Mouse (Mus musculus) right cerebral cortex, adult 2 months (tissue): Measurements from ENCODE around the gene H2al1i.
"Not testable (repeated sequence)": the region's sequence is repeated elsewhere in the genome, so short reads cannot be mapped to it uniquely, and the experiment has no call there.

Source experiments
- DNase-seq, 2 experiments: peaks; one replicate each; pipeline ENCODE4 v3.0.0; 2021 to 2022; ENCODE audit warnings: low spot score in 2 of 2

Gene H2al1i

DNA sequence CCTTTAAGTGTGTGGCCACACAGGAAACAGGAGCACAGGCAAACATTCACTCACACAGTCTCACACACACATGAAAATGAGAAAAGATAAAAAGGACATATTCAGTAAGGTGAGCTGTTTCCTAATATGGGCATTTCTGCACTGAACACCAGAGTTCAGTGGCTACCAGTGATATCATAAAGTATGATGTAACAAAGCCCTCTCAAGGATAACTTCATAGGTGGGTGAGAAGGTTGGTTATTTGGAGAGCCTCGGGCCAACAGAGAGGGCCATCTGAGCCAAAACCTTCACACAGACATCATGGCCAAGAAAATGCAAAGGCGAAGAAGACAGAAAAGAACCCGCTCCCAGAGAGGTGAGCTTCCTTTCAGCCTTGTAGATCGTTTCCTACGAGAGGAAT is at the start of gene H2al1i:
TSS of gene H2al1i (plus strand) at position 301 of the 400 bp plus-strand sequence.
- DNase-seq = not testable (repeated sequence)

DNA sequence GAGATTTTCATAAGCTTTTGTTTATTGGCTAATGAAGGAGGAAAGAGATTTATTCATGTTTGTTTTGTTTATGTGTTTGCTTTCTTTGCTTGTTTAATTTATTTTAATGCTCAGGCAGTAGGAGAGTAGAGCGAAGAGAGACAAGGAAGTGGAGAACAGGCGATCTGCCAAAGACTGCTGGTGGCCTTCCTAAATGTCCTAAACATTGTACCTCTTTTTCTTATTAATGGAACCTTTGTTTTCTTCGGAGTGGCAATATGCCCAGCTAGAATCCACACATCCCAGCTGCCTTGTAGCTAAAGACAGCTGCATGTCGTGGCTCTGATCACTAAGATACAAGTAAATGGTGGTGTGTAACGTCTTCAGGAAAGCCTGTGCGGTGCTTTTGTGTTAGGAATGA is 47.4 kb upstream of the H2al1i start:
- DNase-seq = no peak

DNA sequence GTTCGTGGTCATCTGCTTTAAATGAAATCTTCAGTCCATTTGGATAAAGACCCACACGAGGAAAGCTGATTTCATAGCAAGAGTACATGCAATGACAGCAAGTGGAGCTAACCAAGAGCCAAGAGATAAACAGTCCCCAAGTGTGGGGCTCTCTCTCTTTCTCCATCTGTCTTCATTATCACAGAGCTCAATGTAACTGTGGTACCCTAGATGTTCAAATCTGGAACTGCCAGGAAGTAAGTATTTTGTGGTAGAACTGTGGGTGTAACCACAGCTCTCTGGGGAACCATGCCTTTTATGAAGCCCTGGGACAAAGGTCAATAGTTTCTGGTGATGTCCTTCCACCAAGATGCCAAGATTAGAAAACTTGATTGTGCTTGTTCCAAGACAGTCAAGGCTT is 43.7 kb upstream of the H2al1i start:
- no peak for DNase-seq

DNA sequence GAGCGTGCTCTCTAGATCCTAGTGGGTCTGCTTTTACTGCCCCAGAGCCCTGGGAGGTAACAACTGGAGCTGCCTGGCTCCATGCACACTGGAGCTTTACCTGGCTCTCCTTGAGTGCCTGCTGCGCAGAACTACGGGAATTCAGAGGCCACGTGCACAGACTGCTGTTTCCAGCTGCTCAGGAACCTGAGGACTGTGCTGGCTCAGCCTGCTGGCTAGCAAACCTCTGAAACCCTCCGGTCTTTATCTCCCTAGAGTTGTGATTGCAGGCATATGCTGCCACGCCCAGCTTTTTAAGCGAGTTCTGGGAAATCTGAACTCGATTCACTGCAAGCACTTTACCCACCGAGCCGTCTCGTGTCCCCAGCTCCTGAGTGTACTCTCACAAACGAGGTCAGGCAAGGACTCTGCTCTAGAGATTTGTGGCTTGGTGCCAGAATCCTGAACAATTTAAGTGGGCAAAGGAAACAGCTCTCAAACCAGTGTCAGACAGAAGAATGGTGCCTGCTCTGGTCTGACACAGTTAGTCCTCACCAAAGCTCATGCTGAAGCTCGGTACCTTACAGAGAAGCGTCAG is 36.1 kb upstream of the H2al1i start:
- no peak for DNase-seq

DNA sequence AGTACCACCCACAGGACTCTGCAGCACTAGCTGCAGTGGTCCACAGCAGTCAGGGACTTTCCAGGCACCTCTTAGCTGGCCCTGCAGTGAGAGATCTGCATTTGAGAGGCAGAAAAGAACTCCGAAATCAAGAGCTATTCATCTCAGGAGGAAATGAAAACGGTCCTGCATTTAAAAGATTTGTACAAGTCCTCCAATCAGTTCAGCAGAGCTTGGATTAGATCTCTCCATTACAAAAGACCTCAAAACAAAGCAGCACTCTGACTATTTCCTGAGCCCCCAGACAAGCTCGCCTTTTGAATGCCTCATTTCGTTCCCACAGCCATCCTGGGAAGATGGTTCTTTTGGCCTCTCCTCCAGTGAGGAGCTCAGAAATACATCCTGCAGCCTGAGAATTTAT is 35.2 kb upstream of the H2al1i start:
- DNase-seq = no peak

DNA sequence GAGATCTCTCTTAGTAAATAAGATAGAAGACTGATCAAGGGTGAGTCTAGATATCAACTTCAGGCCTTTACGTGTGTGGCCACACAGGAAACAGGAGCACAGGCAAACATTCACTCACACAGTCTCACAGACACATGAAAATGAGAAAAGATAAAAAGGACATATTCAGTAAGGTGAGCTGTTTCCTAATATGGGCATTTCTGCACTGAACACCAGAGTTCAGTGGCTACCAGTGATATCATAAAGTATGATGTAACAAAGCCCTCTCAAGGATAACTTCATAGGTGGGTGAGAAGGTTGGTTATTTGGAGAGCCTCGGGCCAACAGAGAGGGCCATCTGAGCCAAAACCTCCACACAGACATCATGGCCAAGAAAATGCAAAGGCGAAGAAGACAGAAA is 25.5 kb upstream of the H2al1i start, which contains the start of gene H2al1a:
TSS of gene H2al1a (plus strand) at position 301 of the 400 bp plus-strand sequence.
- DNase-seq = not testable (repeated sequence)

DNA sequence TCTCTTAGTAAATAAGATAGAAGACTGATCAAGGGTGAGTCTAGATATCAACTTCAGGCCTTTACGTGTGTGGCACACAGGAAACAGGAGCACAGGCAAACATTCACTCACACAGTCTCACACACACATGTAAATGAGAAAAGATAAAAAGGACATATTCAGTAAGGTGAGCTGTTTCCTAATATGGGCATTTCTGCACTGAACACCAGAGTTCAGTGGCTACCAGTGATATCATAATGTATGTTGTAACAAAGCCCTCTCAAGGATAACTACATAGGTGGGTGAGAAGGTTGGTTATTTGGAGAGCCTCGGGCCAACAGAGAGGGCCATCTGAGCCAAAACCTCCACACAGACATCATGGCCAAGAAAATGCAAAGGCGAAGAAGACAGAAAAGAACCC is 22.3 kb upstream of the H2al1i start, which contains the start of gene H2al1b:
TSS of gene H2al1b (plus strand) at position 301 of the 400 bp plus-strand sequence.
- not testable (repeated sequence) for DNase-seq

DNA sequence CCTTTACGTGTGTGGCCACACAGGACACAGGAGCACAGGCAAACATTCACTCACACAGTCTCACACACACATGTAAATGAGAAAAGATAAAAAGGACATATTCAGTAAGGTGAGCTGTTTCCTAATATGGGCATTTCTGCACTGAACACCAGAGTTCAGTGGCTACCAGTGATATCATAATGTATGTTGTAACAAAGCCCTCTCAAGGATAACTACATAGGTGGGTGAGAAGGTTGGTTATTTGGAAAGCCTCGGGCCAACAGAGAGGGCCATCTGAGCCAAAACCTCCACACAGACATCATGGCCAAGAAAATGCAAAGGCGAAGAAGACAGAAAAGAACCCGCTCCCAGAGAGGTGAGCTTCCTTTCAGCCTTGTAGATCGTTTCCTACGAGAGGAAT is 19.1 kb upstream of the H2al1i start, which contains the start of gene H2al1c:
TSS of gene H2al1c (plus strand) at position 301 of the 400 bp plus-strand sequence.
- DNase-seq = not testable (repeated sequence)

DNA sequence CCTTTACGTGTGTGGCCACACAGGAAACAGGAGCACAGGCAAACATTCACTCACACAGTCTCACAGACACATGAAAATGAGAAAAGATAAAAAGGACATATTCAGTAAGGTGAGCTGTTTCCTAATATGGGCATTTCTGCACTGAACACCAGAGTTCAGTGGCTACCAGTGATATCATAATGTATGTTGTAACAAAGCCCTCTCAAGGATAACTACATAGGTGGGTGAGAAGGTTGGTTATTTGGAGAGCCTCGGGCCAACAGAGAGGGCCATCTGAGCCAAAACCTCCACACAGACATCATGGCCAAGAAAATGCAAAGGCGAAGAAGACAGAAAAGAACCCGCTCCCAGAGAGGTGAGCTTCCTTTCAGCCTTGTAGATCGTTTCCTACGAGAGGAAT is 15.9 kb upstream of the H2al1i start, which contains the start of gene H2al1d:
TSS of gene H2al1d (plus strand) at position 301 of the 400 bp plus-strand sequence.
- not testable (repeated sequence) for DNase-seq

DNA sequence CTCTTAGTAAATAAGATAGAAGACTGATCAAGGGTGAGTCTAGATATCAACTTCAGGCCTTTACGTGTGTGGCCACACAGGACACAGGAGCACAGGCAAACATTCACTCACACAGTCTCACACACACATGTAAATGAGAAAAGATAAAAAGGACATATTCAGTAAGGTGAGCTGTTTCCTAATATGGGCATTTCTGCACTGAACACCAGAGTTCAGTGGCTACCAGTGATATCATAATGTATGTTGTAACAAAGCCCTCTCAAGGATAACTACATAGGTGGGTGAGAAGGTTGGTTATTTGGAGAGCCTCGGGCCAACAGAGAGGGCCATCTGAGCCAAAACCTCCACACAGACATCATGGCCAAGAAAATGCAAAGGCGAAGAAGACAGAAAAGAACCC is 12.8 kb upstream of the H2al1i start, which contains the start of gene H2al1e:
TSS of gene H2al1e (plus strand) at position 301 of the 400 bp plus-strand sequence.
- not testable (repeated sequence) for DNase-seq

DNA sequence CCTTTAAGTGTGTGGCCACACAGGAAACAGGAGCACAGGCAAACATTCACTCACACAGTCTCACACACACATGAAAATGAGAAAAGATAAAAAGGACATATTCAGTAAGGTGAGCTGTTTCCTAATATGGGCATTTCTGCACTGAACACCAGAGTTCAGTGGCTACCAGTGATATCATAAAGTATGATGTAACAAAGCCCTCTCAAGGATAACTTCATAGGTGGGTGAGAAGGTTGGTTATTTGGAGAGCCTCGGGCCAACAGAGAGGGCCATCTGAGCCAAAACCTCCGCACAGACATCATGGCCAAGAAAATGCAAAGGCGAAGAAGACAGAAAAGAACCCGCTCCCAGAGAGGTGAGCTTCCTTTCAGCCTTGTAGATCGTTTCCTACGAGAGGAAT is 9.6 kb upstream of the H2al1i start, which contains the start of gene H2al1f:
TSS of gene H2al1f (plus strand) at position 301 of the 400 bp plus-strand sequence.
- DNase-seq = not testable (repeated sequence)

DNA sequence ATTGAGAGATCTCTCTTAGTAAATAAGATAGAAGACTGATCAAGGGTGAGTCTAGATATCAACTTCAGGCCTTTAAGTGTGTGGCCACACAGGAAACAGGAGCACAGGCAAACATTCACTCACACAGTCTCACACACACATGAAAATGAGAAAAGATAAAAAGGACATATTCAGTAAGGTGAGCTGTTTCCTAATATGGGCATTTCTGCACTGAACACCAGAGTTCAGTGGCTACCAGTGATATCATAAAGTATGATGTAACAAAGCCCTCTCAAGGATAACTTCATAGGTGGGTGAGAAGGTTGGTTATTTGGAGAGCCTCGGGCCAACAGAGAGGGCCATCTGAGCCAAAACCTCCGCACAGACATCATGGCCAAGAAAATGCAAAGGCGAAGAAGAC is 6.5 kb upstream of the H2al1i start, which contains the start of gene H2al1g:
TSS of gene H2al1g (plus strand) at position 301 of the 400 bp plus-strand sequence.
- DNase-seq = not testable (repeated sequence)

DNA sequence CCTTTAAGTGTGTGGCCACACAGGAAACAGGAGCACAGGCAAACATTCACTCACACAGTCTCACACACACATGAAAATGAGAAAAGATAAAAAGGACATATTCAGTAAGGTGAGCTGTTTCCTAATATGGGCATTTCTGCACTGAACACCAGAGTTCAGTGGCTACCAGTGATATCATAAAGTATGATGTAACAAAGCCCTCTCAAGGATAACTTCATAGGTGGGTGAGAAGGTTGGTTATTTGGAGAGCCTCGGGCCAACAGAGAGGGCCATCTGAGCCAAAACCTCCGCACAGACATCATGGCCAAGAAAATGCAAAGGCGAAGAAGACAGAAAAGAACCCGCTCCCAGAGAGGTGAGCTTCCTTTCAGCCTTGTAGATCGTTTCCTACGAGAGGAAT is 3.3 kb upstream of the H2al1i start, which contains the start of gene H2al1h:
TSS of gene H2al1h (plus strand) at position 301 of the 400 bp plus-strand sequence.
- DNase-seq = not testable (repeated sequence)

DNA sequence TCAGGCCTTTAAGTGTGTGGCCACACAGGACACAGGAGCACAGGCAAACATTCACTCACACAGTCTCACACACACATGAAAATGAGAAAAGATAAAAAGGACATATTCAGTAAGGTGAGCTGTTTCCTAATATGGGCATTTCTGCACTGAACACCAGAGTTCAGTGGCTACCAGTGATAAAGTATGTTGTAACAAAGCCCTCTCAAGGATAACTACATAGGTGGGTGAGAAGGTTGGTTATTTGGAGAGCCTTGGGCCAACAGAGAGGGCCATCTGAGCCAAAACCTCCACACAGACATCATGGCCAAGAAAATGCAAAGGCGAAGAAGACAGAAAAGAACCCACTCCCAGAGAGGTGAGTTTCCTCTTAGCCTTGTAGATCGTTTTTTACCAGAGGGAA is 3.1 kb downstream of the H2al1i start, which contains the start of gene H2al1j:
TSS of gene H2al1j (plus strand) at position 301 of the 400 bp plus-strand sequence.
- not testable (repeated sequence) for DNase-seq

DNA sequence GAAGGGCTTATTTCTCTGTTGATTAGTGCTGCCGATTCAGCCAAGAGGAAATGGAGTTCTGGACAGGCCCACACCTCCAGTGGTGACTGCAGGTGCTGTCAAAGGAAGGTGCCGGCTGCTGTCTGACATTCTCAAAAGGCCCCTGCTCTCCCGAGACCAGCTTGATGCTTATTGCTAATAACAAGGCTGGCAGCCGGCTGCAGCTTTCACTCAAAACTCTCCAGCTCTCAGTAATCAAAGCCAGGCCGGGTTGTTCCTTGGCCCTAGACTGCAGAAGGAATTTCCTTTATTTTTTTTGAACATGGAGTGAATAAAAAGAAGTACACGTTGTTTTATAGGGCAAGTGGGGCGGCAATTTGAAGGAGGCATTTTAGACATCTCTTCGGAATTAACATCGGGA is 21.3 kb downstream of the H2al1i start:
- DNase-seq = no peak

DNA sequence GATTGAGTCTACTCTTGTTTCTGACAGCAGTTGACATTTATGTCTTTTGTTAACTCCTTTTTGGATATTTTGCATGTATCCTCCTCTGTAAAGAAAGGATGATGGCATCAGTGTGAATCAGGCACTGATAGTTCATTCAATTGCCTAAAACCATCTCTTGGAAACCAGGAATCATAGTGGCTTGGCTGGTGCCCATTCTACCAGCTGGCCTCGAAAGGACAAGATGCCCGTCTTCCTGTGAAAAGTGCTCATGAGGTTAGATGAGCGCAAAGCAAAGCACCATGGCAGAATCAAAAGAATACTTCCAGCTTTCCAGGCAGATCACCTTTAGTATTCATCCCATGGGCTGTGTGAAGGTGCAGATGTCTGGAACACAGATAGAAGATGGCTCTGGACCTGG is 22.3 kb downstream of the H2al1i start:
- DNase-seq = no peak

DNA sequence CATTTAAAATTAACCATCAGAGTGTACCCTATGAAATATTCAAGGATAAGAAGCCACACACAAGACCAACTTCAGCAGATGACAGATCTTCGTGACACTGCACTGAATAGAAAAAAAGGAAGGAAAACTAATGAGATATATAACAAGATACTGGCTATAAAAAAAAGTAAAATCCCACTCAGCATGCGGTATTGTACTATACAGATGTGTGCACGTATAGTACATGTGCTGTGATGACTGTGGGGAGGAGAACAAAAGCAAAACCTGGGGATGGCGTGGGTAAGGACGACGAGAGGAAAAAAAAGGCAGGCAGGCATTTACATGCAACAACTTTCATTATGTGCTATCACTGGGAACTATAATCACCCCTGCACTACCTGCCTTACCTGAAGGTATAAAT is 36.4 kb downstream of the H2al1i start:
- DNase-seq = no peak

DNA sequence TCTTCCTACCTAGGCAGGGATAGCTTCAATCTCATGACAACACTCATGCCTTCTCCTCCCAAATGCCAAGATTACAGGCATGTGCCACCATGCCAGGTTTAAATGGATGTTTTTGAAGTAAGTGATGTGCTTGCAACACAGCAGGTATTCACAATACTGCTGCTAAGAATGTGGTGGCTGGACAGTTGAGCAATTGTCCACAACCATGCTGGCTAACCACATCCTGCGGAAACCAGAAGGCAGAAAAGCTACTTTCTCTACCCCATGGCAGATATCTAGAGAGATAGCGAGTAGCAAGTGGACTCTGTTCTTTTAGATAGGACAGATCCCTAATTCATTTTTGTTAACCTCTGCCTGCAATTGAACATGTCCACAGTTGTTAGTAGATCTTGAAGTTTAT is 36.8 kb downstream of the H2al1i start:
- no peak for DNase-seq

DNA sequence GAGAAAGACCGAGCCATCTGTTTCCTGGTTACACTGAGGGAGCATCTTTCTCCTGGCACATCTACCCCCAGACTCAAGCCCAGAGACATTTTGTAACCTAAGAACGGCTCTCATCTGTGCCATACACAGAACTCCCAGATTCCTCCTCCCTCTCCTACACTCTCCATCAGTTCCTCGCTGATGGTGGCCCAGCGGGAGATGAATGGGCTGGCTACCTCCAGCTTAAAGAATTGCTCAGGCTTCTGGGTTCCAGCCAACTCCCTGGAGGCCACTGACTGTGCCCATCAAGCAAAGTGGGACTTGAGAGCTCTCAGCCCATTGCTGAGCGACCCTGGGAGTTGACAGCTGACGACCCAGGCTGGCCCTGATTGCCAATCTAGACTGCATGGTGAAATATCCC is 39.4 kb downstream of the H2al1i start:
- DNase-seq = no peak

DNA sequence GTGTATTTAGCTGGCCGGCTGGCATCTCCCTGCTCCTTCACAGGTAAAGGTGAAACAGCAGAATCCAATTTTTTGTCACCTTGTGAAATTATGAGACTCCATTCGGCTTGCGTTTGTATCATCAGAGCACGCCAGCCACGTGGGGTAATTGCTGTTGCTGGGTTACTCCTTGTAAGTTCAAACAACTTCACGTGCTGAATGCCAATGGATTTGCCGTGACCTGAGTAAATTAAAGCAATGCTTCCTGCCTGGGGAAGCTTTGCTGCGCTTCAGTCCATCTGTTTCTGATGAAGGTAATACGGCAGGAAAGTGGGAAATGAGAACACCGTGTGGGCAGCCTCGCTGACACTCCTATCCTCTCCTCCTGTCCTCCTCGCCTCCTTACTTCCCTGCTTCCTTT is 40.7 kb downstream of the H2al1i start:
- DNase-seq = no peak
